Mouse (Mus musculus): ENCODE measurements around the gene Pcsk6. TPM values are rescaled to one million over a fixed set of nuclear protein-coding genes. Genes with fewer than 3 reads are reported as not detected.
A peak's percentile ranks its signal among the peaks of the same experiment; 100 is the strongest.

Pcsk6 gene
- total and polyA plus RNA-seq, 2 experiments from 2014 or later: 2.1 to 13.0 TPM

DNA sequence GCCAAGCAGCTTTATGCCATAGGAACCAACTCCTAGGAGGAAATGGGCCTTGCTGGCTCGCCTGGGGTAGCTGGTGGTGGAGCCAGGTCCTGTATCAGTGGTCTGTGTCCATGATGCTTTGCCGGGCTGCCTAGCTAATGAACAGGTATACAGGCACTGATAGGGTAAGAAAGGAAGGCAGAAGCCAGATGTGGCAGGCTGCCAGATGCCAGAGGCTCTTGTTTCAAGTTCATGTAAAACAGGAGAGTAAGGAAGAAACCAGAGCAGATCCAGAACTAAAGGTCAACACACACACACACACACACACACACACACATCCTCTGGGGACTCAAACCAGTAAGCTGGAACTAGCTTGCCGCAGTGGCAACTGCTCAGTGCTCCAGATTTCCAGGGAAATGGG lies 176.7 kb downstream of the Pcsk6 start:
- Histone ChIP-seq H3K4me2 (ENCODE audit: low read depth, low read length) (no peak overlapping the region), H3K27ac (no peak overlapping the region), H3K4me1 (ENCODE audit: insufficient read depth, low read length) (peaks cover 9% of the 10 kb centered on the region; the same call in 1 of the 2 replicates), H3K36me3 (ENCODE audit: insufficient read depth, low read length) (no peaks in the 10 kb centered on the region), H3K9ac (replicated peaks; ENCODE audit: low read length) (no peak overlapping the region), H3K27me3 (ENCODE audit: insufficient read depth, low read length) (no peaks in the 10 kb centered on the region), H3K9me3 (ENCODE audit: low read length) (no peaks in the 10 kb centered on the region), H3K4me3 (ENCODE audit: low read length) (no peak overlapping the region)
- no peak for TF ChIP-seq CTCF (IDR thresholded peaks at IDR 0.05; ENCODE audit: low read depth)
- ATAC-seq: no peak
- WGBS: 64% methylated on average over 3 of the region's 3 CpGs
- no peak for DNase-seq (ENCODE audit: low spot score)

GRCm38 (mm10) chr7:66038730-66039129 lies 177.2 kb downstream of the Pcsk6 start:
- DNase-seq (ENCODE audit: low spot score) (peak; percentile 64), ATAC-seq (no peak)
- Histone ChIP-seq H3K9ac (replicated peaks; ENCODE audit: low read length) (no peak overlapping the region), H3K27ac (no peak overlapping the region), H3K36me3 (ENCODE audit: insufficient read depth, low read length) (no peaks in the 10 kb centered on the region), H3K27me3 (ENCODE audit: insufficient read depth, low read length) (no peaks in the 10 kb centered on the region), H3K4me2 (ENCODE audit: low read depth, low read length) (no peak overlapping the region), H3K4me3 (ENCODE audit: low read length) (no peak overlapping the region), H3K4me1 (ENCODE audit: insufficient read depth, low read length) (peaks cover 9% of the 10 kb centered on the region; the same call in 1 of the 2 replicates), H3K9me3 (ENCODE audit: low read length) (no peaks in the 10 kb centered on the region)
- TF ChIP-seq CTCF (IDR thresholded peaks at IDR 0.05; ENCODE audit: low read depth): no peak
- 53% methylated on average over 11 of the region's 11 CpGs for whole genome bisulfite sequencing

DNA sequence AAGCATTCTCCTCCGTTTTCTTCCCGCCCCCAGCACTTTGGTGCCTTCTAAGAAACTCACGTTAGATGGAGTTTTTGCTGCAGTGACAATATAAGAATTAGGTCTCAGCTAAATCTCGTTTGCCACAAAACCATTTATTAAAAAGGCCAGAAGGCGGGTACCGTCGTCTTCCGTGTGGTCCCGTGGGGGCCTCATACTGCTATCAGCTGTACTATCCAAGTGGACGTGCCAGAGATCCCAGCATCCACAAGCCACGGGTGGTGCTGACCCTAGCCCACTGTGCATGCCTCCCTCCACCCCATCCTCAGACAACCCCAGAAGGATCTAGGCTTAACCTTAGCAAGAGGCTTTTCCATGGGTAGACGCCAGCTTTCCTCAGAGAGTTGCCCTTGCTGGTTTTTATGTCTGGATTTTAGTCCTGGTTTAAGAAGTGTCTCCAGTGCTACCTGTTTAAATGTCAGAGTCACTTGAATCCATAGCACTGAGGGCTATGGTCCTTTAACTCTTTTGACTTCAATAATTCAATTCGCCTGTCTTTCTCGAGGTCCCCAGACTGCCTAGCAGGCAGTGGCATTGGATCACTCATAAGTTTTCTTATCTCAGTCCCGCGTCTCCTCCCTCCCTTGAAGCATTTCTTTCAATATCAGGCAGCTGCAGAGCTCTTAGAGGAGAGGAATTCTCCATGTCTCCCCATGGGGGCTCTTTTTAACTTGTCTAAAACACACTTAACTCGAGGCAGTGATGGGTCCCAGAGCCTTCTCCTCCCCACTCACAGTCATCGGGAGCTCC lies 178.7 kb downstream of the Pcsk6 start:
- ATAC-seq: no peak
- Histone ChIP-seq H3K9me3 (ENCODE audit: low read length) (no peaks in the 10 kb centered on the region), H3K36me3 (ENCODE audit: insufficient read depth, low read length) (no peaks in the 10 kb centered on the region), H3K27me3 (ENCODE audit: insufficient read depth, low read length) (no peaks in the 10 kb centered on the region), H3K27ac (no peak overlapping the region), H3K4me3 (ENCODE audit: low read length) (no peak overlapping the region), H3K4me2 (ENCODE audit: low read depth, low read length) (no peak overlapping the region), H3K4me1 (ENCODE audit: insufficient read depth, low read length) (peaks cover 17% of the 10 kb centered on the region), H3K9ac (replicated peaks; ENCODE audit: low read length) (no peak overlapping the region)
- no peak for TF ChIP-seq CTCF (IDR thresholded peaks at IDR 0.05; ENCODE audit: low read depth)
- DNase-seq (ENCODE audit: low spot score): no peak
- WGBS: 71% methylated on average over 18 of the region's 18 CpGs

DNA sequence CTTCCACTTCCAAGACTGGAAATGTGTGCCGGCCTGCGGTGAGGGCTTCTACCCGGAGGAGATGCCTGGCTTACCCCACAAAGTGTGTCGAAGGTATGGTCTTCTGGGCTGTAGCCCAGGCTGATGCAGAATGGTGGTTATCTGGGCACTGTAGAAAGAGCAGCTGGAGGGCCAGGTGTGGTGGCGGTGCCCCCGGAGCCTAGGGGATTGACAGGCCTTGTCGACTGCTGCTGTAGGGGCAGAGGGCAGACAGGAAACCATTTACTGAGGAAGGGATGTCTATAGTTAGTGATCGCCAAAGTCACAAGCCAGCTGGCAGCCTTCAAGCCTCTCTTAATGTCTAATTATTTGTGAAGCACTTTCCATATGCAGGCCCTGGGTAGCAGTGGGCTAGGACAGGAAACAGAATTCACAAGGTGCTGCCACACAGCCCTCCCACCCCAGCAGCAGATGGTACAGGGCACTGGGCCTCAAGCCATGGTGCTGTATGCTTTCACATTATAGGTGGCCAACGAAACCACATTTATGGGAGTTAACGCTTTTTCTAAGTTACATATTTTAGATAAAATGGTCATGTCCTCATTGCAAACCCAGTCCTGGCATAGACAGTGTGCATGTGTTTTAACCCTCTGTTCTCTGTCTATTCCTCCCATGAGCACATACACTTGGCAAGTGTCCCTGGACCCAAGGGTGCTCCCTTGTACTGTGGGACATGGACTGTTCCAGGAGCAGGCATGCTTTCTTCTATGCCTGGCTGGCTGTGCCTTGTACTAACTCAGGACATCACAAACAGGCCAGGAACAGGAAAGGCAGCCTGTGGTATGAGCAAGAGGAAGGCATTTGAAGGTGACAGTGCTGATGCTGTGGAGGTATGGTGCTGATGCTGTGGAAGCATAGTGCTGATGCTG lies 182.3 kb downstream of the Pcsk6 start, which contains the start of gene Gm45213:
Gene Gm45213 (plus strand): TSS at position 51 of the 908 bp plus-strand sequence.
- H3K4me2 ChIP-seq (ENCODE audit: low read depth, low read length): no peak within 1 kb of the TSS
- peak; percentile 57 for ATAC-seq
- H3K27me3 ChIP-seq (ENCODE audit: insufficient read depth, low read length): no peaks in the 10 kb centered on the region
- TF ChIP-seq CTCF (IDR thresholded peaks at IDR 0.05; ENCODE audit: low read depth): no peak
- peak; percentile 66 for DNase-seq (ENCODE audit: low spot score)
- no peak within 1 kb of the TSS for H3K9ac ChIP-seq (replicated peaks; ENCODE audit: low read length)
- WGBS: 52% methylated on average over 10 of the region's 10 CpGs
- no peak within 1 kb of the TSS for H3K4me3 ChIP-seq (ENCODE audit: low read length)
- no peaks in the 10 kb centered on the region for H3K9me3 ChIP-seq (ENCODE audit: low read length)
- H3K36me3 ChIP-seq (ENCODE audit: insufficient read depth, low read length): no peaks in the 10 kb centered on the region
- no peak within 1 kb of the TSS for H3K27ac ChIP-seq
- H3K4me1 ChIP-seq (ENCODE audit: insufficient read depth, low read length): peaks cover 18% of the 10 kb centered on the region

GRCm38 (mm10) chr7:66044617-66045016 lies 183.1 kb downstream of the Pcsk6 start:
- Histone ChIP-seq H3K9ac (replicated peaks; ENCODE audit: low read length) (no peak overlapping the region), H3K36me3 (ENCODE audit: insufficient read depth, low read length) (no peaks in the 10 kb centered on the region), H3K27me3 (ENCODE audit: insufficient read depth, low read length) (no peaks in the 10 kb centered on the region), H3K4me1 (ENCODE audit: insufficient read depth, low read length) (peaks cover 14% of the 10 kb centered on the region), H3K4me2 (ENCODE audit: low read depth, low read length) (no peak overlapping the region), H3K4me3 (ENCODE audit: low read length) (no peak overlapping the region), H3K9me3 (ENCODE audit: low read length) (no peaks in the 10 kb centered on the region), H3K27ac (no peak overlapping the region)
- 31% methylated on average over 9 of the region's 9 CpGs for WGBS
- TF ChIP-seq CTCF (IDR thresholded peaks at IDR 0.05; ENCODE audit: low read depth): no peak
- DNase-seq (ENCODE audit: low spot score) (no peak), ATAC-seq (no peak)

DNA sequence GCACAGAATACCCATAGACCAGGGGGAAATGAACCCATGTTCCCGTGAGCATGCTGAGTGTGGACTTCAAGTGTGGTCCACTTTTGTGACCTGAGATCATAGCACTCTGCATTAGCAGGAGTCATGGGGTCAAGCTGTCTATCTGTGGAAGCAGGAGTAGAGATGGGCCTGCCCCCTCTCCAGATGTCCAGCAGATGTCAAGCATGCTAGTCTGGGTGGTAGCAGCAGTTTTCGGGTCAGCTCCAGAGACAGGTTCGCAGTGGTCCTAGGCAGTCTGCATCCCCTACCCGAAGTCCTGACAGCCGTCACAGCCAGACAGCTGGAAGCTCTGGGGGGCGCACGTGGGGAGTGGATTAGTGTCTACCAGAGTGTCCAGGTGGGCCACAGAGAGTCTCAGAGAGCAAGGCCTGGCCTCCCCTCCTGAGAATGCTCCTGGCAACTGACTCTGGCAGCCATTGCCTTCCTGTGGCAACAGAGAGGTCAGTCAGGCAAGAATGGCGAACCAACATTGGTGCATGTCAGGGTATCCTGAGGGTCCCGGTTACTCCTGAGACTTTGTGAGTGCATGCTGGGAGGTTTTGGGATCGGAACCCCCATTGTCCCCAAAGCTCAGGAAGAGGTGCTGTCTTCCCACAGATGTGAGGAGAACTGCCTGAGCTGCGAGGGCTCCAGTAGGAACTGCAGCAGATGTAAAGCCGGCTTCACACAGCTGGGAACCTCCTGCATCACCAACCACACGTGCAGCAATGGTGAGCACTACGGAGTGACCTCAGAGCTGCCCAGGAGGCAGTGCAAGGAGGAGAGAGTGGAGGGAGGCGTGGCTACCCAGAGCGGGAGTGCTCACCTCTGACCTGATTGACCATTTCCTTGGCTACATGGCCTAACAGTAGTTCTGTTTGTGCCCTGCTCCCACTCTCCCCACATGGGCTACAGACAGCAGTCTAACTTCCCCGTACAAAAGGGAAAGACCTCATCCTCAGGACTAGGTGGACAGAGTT lies 185.7 kb downstream of the Pcsk6 start:
- DNase-seq (ENCODE audit: low spot score) (no peak), ATAC-seq (no peak; the same call in 1 of the 2 replicates)
- Histone ChIP-seq H3K36me3 (ENCODE audit: insufficient read depth, low read length) (no peaks in the 10 kb centered on the region), H3K4me2 (ENCODE audit: low read depth, low read length) (no peak overlapping the region), H3K4me3 (ENCODE audit: low read length) (no peak overlapping the region), H3K4me1 (ENCODE audit: insufficient read depth, low read length) (peaks cover 13% of the 10 kb centered on the region), H3K27me3 (ENCODE audit: insufficient read depth, low read length) (no peaks in the 10 kb centered on the region), H3K27ac (no peak overlapping the region), H3K9ac (replicated peaks; ENCODE audit: low read length) (no peak overlapping the region), H3K9me3 (ENCODE audit: low read length) (no peaks in the 10 kb centered on the region)
- TF ChIP-seq CTCF (IDR thresholded peaks at IDR 0.05; ENCODE audit: low read depth): no peak
- WGBS: 66% methylated on average over 17 of the region's 17 CpGs

Data from hindbrain, postnatal 0 days (tissue).